Mouse (Mus musculus): ENCODE data around the gene Camk2n1.

The Camk2n1 gene

DNA sequence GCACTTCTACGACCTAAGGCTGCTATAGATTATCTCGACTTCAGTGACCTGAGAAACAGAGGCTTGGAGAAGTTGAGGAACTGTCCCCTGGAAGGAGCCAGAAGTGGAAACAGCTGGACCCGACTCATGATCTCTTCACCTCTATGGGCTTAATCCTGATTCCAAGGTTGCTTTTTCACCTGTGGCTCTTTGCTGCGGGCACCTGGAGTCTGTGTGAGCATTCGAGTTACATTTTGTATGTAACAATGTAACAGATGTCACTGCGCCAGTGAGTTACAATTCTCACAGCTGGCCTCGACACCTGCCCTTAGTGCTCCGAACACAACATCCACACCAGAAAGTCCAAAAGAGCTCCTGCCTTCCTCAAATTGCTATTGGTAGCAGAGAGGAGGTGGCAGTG, 11.3 kb downstream of the Camk2n1 start:
- no peak for DNase-seq (ENCODE audit: low spot score in 2 of 2)

DNA sequence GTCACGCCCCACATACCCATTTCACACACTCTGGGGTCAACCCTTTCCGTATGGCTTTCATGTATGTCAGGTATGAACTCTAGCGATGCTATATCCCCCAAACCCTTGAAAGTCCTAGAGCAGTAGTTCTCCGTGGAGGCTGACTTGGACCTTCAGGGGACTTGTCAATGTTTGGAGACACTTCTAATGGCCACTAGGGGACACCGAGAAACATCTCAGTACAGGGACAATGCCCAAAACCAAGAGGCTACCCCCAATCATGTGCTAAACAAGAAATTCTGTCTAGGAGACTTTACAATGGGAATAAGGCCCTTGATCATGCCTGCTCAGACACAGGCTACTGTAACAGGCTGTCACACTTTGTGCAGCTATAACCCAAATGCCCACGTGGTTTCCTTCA, 12.6 kb downstream of the Camk2n1 start:
- no peak for DNase-seq (ENCODE audit: low spot score in 2 of 2)

DNA sequence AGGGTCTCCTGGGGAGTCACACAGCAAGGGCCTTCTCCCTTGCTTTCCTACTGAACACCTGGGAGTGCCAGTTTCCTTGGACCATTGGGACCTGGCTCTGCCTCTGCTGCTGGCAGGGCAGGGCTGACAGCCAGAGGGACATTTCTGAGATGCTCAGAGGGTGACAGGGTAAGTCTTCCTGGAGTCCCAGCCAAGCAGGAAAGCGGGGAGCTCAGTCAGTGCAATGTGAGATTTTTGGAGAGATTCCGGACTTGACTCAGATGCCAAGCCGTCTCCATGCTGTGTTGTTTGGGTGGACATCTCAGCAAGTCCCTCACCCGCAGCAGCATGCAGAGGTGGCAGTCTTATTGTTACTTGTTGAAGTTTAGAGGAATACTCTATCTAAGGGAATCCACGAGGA, 13.3 kb downstream of the Camk2n1 start:
- DNase-seq (ENCODE audit: low spot score in 2 of 2): no peak

DNA sequence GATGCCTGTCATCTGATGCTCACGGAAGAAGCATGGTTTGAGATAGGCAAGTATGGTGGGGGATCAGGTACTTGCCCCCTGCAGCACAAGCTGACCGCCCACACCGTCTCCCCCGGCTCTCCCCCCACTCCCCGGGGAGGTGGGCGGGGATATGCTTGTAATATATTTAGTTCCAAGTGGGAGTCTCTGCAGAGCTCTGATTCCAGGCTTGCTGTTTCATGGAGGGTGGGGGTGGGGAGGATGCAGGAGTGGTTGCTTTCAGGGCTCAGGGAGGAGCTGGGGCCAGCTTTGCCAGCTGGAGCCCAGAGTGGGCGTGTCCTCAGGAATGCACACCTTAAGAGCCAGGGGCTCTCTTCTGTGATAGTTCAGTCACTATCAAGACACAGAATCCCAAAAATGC, 15.0 kb downstream of the Camk2n1 start:
- no peak for DNase-seq (ENCODE audit: low spot score in 2 of 2)

DNA sequence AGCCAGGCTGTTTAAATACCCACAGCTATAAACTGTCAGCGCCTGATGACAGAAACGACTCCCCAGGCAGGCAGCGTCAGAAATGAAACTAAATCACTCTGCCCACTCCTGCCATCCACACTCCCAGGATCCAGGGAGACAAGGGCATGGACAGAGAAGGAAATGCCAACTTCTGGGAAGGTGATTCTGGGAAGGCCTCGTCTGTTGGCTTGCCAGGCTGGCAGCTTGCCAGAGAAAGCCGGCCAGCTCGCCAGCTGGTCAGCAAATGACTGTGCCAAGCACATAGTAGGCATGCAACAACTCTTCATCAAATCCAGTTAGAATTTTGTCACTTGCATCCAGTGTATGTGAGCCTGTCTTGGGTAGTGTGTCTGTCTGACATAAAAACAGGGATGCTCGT, 17.1 kb downstream of the Camk2n1 start:
- no peak for DNase-seq (ENCODE audit: low spot score in 2 of 2)

DNA sequence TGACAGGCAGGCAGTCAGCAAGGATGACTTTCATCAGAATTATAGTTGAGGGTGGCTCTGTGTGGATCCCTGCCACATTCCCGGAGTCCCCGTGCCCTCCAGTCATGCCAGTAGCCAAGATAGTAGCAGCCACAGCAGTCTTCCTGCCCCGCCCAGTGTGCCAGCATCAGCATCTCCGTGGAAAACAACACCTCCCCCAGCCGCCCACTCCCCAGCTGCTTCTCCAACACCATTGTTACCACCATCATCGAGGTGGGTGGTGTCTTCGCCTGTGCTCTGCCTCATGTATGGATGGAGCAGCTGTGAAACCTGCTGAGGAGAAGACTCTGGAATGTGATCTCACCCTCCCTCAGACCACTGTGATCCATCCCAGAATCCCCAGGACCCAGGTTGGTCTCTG, 25.5 kb downstream of the Camk2n1 start:
- DNase-seq (ENCODE audit: low spot score in 2 of 2): no peak

GRCm38 (mm10) chr4:138480962-138481361, 26.8 kb downstream of the Camk2n1 start:
- no peak for DNase-seq (ENCODE audit: low spot score in 2 of 2)

- DNase-seq (ENCODE audit: low spot score in 2 of 2): no peak
These were observed 28.6 kb downstream of the Camk2n1 start for GRCm38 (mm10) chr4:138482721-138483120.

GRCm38 (mm10) chr4:138488241-138488640, 34.1 kb downstream of the Camk2n1 start:
- no peak for DNase-seq (ENCODE audit: low spot score in 2 of 2)

DNA sequence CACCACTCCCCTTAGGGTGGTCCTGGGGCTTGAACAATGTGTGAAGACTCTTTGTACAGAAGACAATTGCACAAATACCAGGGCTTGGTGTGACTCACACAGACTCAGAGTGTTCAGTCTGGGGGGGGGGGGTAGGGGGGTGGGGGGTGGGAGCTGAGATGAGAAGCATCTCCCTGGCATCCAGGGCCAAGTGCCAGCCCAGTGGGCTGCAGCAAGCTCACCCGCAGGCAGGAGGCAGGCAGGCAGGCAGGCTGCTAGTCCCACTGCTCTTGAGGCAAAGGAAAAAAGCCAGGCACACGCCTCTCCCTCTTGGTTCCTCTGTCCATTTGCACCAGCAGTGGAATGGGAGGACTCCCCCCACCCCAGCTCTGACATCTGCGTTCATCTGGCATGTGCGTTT, 37.0 kb downstream of the Camk2n1 start:
- DNase-seq (ENCODE audit: low spot score in 2 of 2): no peak

- DNase-seq (ENCODE audit: low spot score in 2 of 2): peak; percentile 66 to 85
These were observed 39.3 kb downstream of the Camk2n1 start for GRCm38 (mm10) chr4:138493161-138494001.

- peak in 1 of 2 experiments; percentile 30 for DNase-seq (ENCODE audit: low spot score in 2 of 2)
These were observed 40.8 kb downstream of the Camk2n1 start for GRCm38 (mm10) chr4:138494905-138495304.

DNA sequence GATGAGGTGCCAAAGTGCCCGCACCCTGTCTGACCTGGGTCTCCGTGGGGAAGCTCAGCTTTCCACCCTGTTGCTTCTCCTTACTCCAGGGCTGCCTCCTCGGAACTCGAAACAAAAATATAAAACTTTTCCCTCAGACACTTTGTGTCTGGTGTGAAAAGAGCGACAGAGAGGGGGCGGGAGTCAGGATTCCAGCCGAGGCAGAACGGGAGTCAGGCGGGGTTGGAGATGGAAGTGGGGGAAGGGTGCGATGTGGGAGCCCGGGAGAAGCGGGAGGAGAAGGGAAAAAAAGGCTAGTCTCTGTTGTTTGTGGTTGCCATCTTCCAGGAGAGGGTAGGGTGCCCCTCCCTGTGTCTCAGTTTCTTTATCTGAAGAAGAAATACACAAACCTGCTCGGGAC, 41.7 kb downstream of the Camk2n1 start:
- DNase-seq (ENCODE audit: low spot score in 2 of 2): no peak

GRCm38 (mm10) chr4:138496746-138497520, 42.8 kb downstream of the Camk2n1 start:
- DNase-seq (ENCODE audit: low spot score in 2 of 2): no peak

DNA sequence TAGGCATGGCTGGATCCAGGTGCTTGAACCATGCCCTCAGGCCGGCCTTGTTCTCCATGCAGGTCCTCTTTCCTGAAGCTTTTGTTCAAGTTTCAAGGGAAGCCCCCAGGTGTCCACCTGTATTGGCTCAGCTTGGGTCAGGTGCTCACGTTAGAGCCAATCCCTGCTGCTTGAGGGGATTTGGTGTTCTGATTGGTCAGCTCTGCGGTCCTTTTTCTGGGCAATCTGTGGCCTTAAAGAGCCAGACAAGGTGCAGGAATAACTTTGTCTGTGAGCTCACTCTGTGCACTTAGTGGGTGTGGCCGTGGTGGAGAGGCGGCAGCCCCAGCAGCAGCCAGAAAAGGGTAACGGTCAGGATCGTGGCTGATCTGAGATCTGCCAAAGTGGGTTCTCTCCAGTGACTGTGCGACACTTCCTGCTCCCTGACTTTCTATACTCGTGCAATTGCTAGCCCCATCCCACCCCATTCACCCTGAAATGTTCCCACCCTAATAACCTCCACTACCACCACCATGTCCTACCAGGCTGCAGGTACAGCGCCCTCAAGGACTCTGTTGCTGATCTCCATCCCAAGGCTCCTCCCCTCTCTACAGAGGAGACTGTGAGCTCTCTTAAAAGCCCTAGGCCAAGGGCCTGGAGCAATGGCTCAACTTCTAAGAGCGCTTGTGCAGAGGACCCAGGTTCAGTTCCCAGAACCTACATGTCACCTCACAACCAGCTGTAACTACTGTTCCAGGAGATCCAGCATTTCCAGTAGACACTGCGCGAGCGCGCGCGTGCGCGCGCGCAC, 45.9 kb downstream of the Camk2n1 start:
- DNase-seq (ENCODE audit: low spot score in 2 of 2): no peak

- no peak for DNase-seq (ENCODE audit: low spot score in 2 of 2)
These were observed 46.9 kb downstream of the Camk2n1 start for GRCm38 (mm10) chr4:138501048-138501447.

GRCm38 (mm10) chr4:138504632-138505101, 50.6 kb downstream of the Camk2n1 start:
- DNase-seq (ENCODE audit: low spot score in 2 of 2): peak in 1 of 2 experiments; percentile 14

DNA sequence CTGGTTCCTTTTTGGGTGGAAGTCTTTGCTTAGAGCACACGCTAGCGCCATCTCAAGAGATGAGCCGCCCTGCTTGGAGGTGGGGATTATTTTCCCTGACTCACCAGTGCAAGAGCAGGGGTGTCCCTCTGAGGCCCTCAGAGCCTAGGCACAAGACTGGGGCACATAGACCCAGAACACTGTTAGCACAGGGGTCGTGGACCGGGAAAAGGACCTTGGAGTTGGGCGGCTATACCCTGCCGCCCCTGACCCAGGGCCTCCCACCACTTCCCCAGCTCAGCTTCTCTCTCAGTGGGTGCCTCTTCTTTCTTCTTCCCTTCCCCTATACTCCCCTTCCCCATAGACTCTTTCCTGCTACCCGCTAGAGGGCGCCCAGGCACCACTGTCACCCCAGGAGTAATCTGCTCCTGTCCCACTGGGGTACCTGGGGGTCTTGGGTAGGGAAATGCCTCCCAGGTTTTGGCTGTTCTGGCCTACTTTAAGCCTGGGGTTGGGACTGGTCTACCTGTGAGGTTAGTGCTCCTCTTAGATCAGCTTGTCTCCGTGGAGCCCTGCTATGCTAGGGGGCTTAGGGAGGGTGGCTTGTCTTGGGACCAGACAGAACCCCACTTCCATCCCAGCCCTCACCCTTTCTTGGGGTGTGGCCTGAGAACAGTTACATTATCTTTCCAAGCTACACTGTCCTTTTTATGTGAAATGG, 51.2 kb downstream of the Camk2n1 start:
- DNase-seq (ENCODE audit: low spot score in 2 of 2): no peak

DNA sequence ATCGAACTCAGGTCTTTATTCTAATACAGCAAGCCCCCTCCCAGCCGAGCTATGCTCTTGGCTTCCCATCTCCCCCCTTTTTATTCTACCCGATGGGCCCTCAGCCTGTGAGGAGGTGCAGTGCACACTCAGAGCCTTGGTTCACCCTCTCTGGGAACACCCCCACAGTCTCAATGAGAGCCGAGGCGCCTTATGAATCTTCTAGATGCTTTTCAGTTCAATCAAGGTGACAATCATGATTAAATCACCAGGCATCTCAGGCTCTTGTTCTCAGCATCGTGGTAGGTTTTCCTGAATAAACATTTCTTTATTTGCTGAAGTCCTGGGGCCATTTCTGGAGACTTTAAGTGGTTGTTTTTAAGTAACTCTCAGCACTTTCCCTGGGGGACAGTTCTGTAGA, 53.8 kb downstream of the Camk2n1 start:
- DNase-seq (ENCODE audit: low spot score in 2 of 2): no peak

All from urinary bladder, postnatal 36 days (tissue).